ENCODE assay signal across 16 mouse cellular contexts in genomic region chr1:151274306-151274705, GRCm38 (mm10).
"Had no signal": no experiment of that assay in that cellular context is flagged by ENCODE, and none has a peak within 500 bp of the region (broad histone marks: within the 10 kb centered on the region; RNA-seq: fewer than 3 reads in every experiment).

No protein-coding gene starts in this region.

- H3K9ac ChIP-seq: neural tube, embryonic 13.5 days; neural tube, embryonic 15.5 days; stomach, embryonic 15.5 days had no signal

- H3K4me1 ChIP-seq: neural tube, embryonic 13.5 days; neural tube, embryonic 15.5 days; stomach, embryonic 15.5 days had no signal

- H3K9me3 ChIP-seq: neural tube, embryonic 13.5 days; neural tube, embryonic 15.5 days; stomach, embryonic 15.5 days had no signal

- DNase-seq: retina, postnatal 1 day; right cerebral cortex, adult 18-20 months; right cerebral cortex, postnatal 14 days; right cerebral cortex, postnatal 25 days; right cerebral cortex, postnatal 4 days; spleen, adult 18-20 months; thymus, adult 18-20 months; thymus, adult 2 months; thymus, postnatal 14 days; thymus, postnatal 25 days; thymus, postnatal 36 days; thymus, postnatal 4 days had no signal

- H3K36me3 ChIP-seq: neural tube, embryonic 13.5 days; neural tube, embryonic 15.5 days; stomach, embryonic 15.5 days had no signal

- H3K27me3 ChIP-seq: neural tube, embryonic 13.5 days; neural tube, embryonic 15.5 days; stomach, embryonic 15.5 days had no signal

- H3K4me3 ChIP-seq: neural tube, embryonic 13.5 days; neural tube, embryonic 15.5 days; stomach, embryonic 15.5 days had no signal

- H3K4me2 ChIP-seq: neural tube, embryonic 13.5 days; neural tube, embryonic 15.5 days; stomach, embryonic 15.5 days had no signal

- H3K27ac ChIP-seq: neural tube, embryonic 13.5 days; neural tube, embryonic 15.5 days; stomach, embryonic 15.5 days; stomach, postnatal 0 days had no signal
